Mouse (Mus musculus): ENCODE measurements around the gene Gabrd. TPM values are rescaled to one million over a fixed set of nuclear protein-coding genes. Genes with fewer than 3 reads are reported as not detected.

The Gabrd gene
- not detected in 2 replicates for polyA plus RNA-seq (2014; fragmentation: Nextera tagmentation; extraction: Ambion mirVana)

GRCm38 (mm10) chr4:155397511-155398221, at the start of gene Gabrd:
Gene Gabrd, minus strand, starts transcription at chr4:155398112.
- DNase-seq (ENCODE audit: low spot score), result peak; percentile 45
- H3K27me3 ChIP-seq (replicated peaks; ENCODE audit: control insufficient read depth, insufficient read depth, low read length), result peaks cover 37% of the 10 kb centered on the region
- H3K4me2 ChIP-seq (ENCODE audit: low read depth, low read length), result peak within 1 kb of the TSS; percentile 87
- H3K27ac ChIP-seq (replicated peaks; ENCODE audit: low read depth, low read length), result no peak within 1 kb of the TSS
- peak; percentile 70 for ATAC-seq (ENCODE audit: low read depth)
- H3K4me3 ChIP-seq (ENCODE audit: low read depth, low read length), result peak within 1 kb of the TSS; percentile 45
- H3K9me3 ChIP-seq (ENCODE audit: control insufficient read depth, low read length), result no peaks in the 10 kb centered on the region
- no peak within 1 kb of the TSS for H3K9ac ChIP-seq (ENCODE audit: low read depth, low read length)
- peaks cover 3% of the 10 kb centered on the region; the same call in 1 of the 2 replicates for H3K4me1 ChIP-seq (ENCODE audit: control insufficient read depth, insufficient read depth, low read length)
- H3K36me3 ChIP-seq (ENCODE audit: control insufficient read depth, insufficient read depth, low read length), result no peaks in the 10 kb centered on the region
- 1% methylated on average over 21 of the region's 57 CpGs for WGBS

GRCm38 (mm10) chr4:155442808-155443207, 44.9 kb upstream of the Gabrd start:
- Histone ChIP-seq H3K9me3 (ENCODE audit: control insufficient read depth, low read length) (no peaks in the 10 kb centered on the region), H3K27me3 (replicated peaks; ENCODE audit: control insufficient read depth, insufficient read depth, low read length) (no peaks in the 10 kb centered on the region), H3K4me3 (ENCODE audit: low read depth, low read length) (no peak overlapping the region), H3K36me3 (ENCODE audit: control insufficient read depth, insufficient read depth, low read length) (no peaks in the 10 kb centered on the region), H3K4me2 (ENCODE audit: low read depth, low read length) (no peak overlapping the region), H3K4me1 (ENCODE audit: control insufficient read depth, insufficient read depth, low read length) (no peaks in the 10 kb centered on the region), H3K9ac (ENCODE audit: low read depth, low read length) (no peak overlapping the region), H3K27ac (replicated peaks; ENCODE audit: low read depth, low read length) (no peak overlapping the region)
- 70% methylated on average over 3 of the region's 3 CpGs for WGBS
- DNase-seq (ENCODE audit: low spot score), result no peak
- ATAC-seq (ENCODE audit: low read depth), result no peak

GRCm38 (mm10) chr4:155433993-155434392, 36.1 kb upstream of the Gabrd start:
- H3K36me3 ChIP-seq (ENCODE audit: control insufficient read depth, insufficient read depth, low read length), result no peaks in the 10 kb centered on the region
- no peaks in the 10 kb centered on the region for H3K4me1 ChIP-seq (ENCODE audit: control insufficient read depth, insufficient read depth, low read length)
- 71% methylated on average over 5 of the region's 5 CpGs for WGBS
- H3K27ac ChIP-seq (replicated peaks; ENCODE audit: low read depth, low read length), result no peak overlapping the region
- ATAC-seq (ENCODE audit: low read depth) (no peak), DNase-seq (ENCODE audit: low spot score) (no peak)
- no peak overlapping the region for H3K4me2 ChIP-seq (ENCODE audit: low read depth, low read length)
- no peaks in the 10 kb centered on the region for H3K9me3 ChIP-seq (ENCODE audit: control insufficient read depth, low read length)
- no peaks in the 10 kb centered on the region for H3K27me3 ChIP-seq (replicated peaks; ENCODE audit: control insufficient read depth, insufficient read depth, low read length)
- H3K9ac ChIP-seq (ENCODE audit: low read depth, low read length), result no peak overlapping the region
- no peak overlapping the region for H3K4me3 ChIP-seq (ENCODE audit: low read depth, low read length)

- Histone ChIP-seq H3K27ac (replicated peaks; ENCODE audit: low read depth, low read length) (no peak overlapping the region), H3K27me3 (replicated peaks; ENCODE audit: control insufficient read depth, insufficient read depth, low read length) (no peaks in the 10 kb centered on the region), H3K9ac (ENCODE audit: low read depth, low read length) (no peak overlapping the region), H3K9me3 (ENCODE audit: control insufficient read depth, low read length) (no peaks in the 10 kb centered on the region), H3K4me3 (ENCODE audit: low read depth, low read length) (no peak overlapping the region), H3K36me3 (ENCODE audit: control insufficient read depth, insufficient read depth, low read length) (no peaks in the 10 kb centered on the region), H3K4me2 (ENCODE audit: low read depth, low read length) (no peak overlapping the region), H3K4me1 (ENCODE audit: control insufficient read depth, insufficient read depth, low read length) (no peaks in the 10 kb centered on the region)
- no peak for DNase-seq (ENCODE audit: low spot score)
- 82% methylated on average over 6 of the region's 6 CpGs for WGBS
- no peak for ATAC-seq (ENCODE audit: low read depth)
Observed at GRCm38 (mm10) chr4:155432358-155432757, 34.4 kb upstream of the Gabrd start.

DNA sequence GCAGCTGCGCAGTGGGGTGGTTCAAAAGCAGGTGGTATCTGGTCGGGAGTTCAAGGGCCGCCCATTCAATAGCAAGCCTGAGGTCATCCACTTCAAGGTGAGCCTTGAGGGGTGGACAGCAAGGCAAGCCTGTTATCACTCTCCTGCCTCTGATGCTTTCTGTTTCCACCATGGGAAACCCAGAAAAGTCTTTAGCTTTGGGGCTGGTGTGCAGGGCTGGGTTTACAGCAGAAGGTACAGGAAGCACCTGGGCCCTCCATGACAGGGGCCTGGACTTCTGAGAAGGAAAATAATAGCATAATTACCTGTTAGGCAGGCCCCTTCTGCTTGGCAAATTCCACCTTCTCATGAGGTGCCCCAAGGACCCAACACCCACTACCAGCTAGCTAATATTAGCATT, 31.3 kb upstream of the Gabrd start:
- no peak overlapping the region for H3K9ac ChIP-seq (ENCODE audit: low read depth, low read length)
- H3K9me3 ChIP-seq (ENCODE audit: control insufficient read depth, low read length), result no peaks in the 10 kb centered on the region
- WGBS, result 81% methylated on average over 3 of the region's 3 CpGs

GRCm38 (mm10) chr4:155428442-155428841, 30.5 kb upstream of the Gabrd start:
- no peaks in the 10 kb centered on the region for H3K9me3 ChIP-seq (ENCODE audit: control insufficient read depth, low read length)
- DNase-seq (ENCODE audit: low spot score), result no peak
- no peak overlapping the region for H3K4me2 ChIP-seq (ENCODE audit: low read depth, low read length)
- H3K4me1 ChIP-seq (ENCODE audit: control insufficient read depth, insufficient read depth, low read length), result no peaks in the 10 kb centered on the region
- no peak overlapping the region for H3K4me3 ChIP-seq (ENCODE audit: low read depth, low read length)
- no peak for ATAC-seq (ENCODE audit: low read depth)
- H3K27me3 ChIP-seq (replicated peaks; ENCODE audit: control insufficient read depth, insufficient read depth, low read length), result no peaks in the 10 kb centered on the region
- H3K27ac ChIP-seq (replicated peaks; ENCODE audit: low read depth, low read length), result no peak overlapping the region
- no peak overlapping the region for H3K9ac ChIP-seq (ENCODE audit: low read depth, low read length)
- no peaks in the 10 kb centered on the region for H3K36me3 ChIP-seq (ENCODE audit: control insufficient read depth, insufficient read depth, low read length)

More for the DNA sequence above, 31.3 kb upstream of the Gabrd start:
- H3K27me3 ChIP-seq (replicated peaks; ENCODE audit: control insufficient read depth, insufficient read depth, low read length), result no peaks in the 10 kb centered on the region
- H3K4me1 ChIP-seq (ENCODE audit: control insufficient read depth, insufficient read depth, low read length), result no peaks in the 10 kb centered on the region
- H3K4me3 ChIP-seq (ENCODE audit: low read depth, low read length), result no peak overlapping the region
- H3K36me3 ChIP-seq (ENCODE audit: control insufficient read depth, insufficient read depth, low read length), result no peaks in the 10 kb centered on the region
- no peak overlapping the region for H3K27ac ChIP-seq (replicated peaks; ENCODE audit: low read depth, low read length)
- DNase-seq (ENCODE audit: low spot score) (no peak), ATAC-seq (ENCODE audit: low read depth) (no peak)
- no peak overlapping the region for H3K4me2 ChIP-seq (ENCODE audit: low read depth, low read length)

DNA sequence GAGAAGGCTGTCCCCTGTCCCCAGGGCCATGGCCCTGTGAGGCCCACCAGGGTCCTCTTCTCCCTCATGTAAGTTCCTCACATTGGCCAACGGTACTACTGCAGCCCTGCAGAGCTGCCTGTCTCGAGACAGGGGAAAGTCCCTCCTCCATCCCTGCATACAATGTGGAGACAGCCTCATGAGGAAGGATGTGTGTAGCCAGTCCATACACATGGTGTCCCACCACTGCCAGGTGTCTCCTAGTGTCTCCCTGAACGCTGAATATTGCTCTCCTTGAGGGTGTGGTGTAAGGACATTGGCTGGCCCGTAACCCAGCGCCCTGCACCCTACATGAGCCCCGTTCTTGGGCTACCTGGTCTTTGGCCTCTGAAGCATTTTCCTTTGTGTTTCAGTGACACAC, 28.4 kb upstream of the Gabrd start:
- H3K9ac ChIP-seq (ENCODE audit: low read depth, low read length), result no peak overlapping the region
- no peak overlapping the region for H3K4me2 ChIP-seq (ENCODE audit: low read depth, low read length)
- no peaks in the 10 kb centered on the region for H3K4me1 ChIP-seq (ENCODE audit: control insufficient read depth, insufficient read depth, low read length)
- no peak overlapping the region for H3K4me3 ChIP-seq (ENCODE audit: low read depth, low read length)
- ATAC-seq (ENCODE audit: low read depth) (no peak), DNase-seq (ENCODE audit: low spot score) (no peak)
- 82% methylated on average over 6 of the region's 6 CpGs for WGBS
- H3K27ac ChIP-seq (replicated peaks; ENCODE audit: low read depth, low read length), result no peak overlapping the region
- H3K27me3 ChIP-seq (replicated peaks; ENCODE audit: control insufficient read depth, insufficient read depth, low read length), result no peaks in the 10 kb centered on the region
- H3K9me3 ChIP-seq (ENCODE audit: control insufficient read depth, low read length), result no peaks in the 10 kb centered on the region
- H3K36me3 ChIP-seq (ENCODE audit: control insufficient read depth, insufficient read depth, low read length), result no peaks in the 10 kb centered on the region

DNA sequence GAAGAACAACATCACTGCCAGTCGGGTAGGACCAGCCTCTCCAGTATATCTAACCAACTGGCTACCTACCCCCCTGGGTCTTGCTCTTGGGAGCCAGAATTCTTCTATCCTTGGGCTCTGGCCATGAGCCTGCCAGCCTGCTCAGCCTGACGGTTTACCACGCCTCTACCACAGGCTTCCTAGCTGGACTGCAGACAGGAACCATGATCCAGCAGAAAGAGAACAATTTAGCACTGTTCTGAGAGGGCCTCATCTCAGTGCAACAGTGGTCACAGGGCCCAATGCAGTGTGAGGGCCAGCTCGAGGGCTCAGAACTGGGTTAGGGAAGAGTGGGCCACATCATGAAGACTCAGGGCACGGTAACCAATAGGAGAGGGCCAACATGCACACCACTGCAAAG, 26.1 kb upstream of the Gabrd start:
- no peak overlapping the region for H3K9ac ChIP-seq (ENCODE audit: low read depth, low read length)
- H3K9me3 ChIP-seq (ENCODE audit: control insufficient read depth, low read length), result no peaks in the 10 kb centered on the region
- no peaks in the 10 kb centered on the region for H3K27me3 ChIP-seq (replicated peaks; ENCODE audit: control insufficient read depth, insufficient read depth, low read length)
- H3K4me1 ChIP-seq (ENCODE audit: control insufficient read depth, insufficient read depth, low read length), result no peaks in the 10 kb centered on the region
- H3K36me3 ChIP-seq (ENCODE audit: control insufficient read depth, insufficient read depth, low read length), result no peaks in the 10 kb centered on the region
- no peak overlapping the region for H3K4me3 ChIP-seq (ENCODE audit: low read depth, low read length)
- ATAC-seq (ENCODE audit: low read depth) (no peak), DNase-seq (ENCODE audit: low spot score) (no peak)
- no peak overlapping the region for H3K27ac ChIP-seq (replicated peaks; ENCODE audit: low read depth, low read length)
- WGBS, result 66% methylated on average over 5 of the region's 5 CpGs
- no peak overlapping the region for H3K4me2 ChIP-seq (ENCODE audit: low read depth, low read length)

All from embryonic facial prominence, embryonic 14.5 days (tissue).